Mouse (Mus musculus) retina, postnatal 7 days (tissue): ENCODE data around the gene Siah1a.

Experiments used
- DNase-seq: peaks from one replicate; pipeline ENCODE4 v3.0.0-alpha.2; 2012; ENCODE audit warnings: low read depth, low spot score

The Siah1a gene

DNA sequence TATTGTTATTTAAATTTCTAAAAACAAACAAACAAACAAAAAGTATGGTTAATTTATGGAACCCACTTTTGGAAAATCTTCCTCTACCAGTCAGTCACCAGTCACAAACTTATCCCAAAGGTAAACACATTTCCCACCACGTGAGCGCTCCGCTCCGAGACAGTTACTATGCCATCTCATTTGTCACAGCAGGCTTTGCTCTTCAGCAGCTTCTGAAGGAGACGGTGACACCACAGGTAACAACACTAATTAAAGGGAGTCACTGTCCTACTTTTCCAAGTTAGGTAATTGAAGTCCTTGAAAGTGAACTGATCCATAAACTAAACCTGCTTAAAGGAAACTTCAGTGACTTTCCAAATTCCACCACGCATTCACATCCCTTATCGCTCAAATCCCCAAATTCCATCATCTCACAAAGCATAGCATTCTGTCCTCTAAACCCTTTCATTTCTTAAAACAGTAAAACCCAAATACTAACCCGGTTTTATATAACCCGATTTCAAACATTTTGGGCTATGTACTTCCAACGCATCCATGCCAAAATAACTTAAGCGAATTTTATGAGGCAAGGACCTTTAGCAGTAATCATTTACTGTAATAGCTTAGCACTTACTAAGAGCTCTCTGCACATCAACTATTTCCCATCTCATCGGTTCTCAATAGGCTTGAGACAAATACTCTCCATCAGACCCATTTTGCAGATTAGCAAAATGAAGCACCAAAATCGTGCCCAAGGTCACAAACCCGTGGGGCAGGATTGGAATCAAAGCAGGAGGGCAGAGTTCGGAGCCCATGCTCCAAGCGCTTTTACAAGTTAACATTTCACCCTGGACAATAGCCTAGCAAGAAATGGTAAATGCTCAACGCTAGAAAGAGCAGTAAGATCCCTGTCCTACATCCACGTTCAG, 1.2 kb downstream of the Siah1a start:
- no peak for DNase-seq

DNA sequence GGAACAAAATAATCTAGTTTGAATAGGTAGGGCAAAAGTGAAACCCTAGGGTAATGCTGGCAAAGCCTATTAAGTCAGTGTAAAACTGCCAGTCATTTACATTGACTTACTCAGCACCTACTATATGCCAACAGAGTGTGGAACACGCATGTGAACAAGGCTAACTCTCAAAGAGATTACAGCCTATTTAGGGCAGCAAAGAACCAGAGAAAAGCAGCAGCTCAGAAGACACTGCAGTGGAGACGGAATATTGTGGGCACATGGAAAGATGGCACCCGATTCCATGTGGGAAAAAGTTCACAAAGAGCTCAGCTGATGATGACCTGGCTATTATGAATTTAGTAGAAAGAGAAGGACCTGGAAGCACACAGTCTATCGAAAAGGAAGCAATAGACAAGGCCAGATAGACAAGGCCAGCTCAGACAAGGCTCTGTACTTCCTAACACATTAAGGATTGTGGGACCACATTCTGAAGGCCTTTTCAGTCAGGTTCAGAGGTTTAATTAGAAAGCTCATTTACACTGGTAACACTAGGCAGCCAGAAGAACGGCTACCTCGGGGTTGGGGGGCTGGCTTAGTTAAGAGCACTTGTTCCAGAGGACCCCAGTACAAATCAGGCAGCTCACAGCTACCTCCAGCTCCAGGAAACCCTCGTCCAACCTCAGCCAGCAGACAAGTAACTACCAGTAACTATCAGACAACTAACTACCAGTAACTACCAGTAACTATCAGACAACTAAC, 3.0 kb downstream of the Siah1a start:
- no peak for DNase-seq

DNA sequence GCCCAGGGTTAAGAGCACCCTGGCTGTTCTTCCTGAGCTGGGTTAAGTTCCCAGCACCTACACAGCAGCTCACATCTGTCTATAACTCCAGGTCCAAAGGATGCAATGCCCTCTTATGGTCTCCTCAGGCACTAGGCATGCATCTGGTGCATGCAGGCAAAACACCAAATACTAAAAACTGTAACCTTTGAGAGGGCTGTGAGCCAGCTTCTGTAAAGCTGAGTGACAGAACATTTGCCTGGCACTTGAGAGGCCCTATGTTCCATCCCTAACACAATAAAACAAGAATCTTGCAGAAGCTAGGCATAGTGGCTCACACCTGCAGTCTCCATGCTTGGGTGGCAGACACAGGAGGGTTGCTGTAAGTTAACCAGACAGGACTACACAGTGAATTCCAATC, 4.1 kb downstream of the Siah1a start:
- DNase-seq: no peak

DNA sequence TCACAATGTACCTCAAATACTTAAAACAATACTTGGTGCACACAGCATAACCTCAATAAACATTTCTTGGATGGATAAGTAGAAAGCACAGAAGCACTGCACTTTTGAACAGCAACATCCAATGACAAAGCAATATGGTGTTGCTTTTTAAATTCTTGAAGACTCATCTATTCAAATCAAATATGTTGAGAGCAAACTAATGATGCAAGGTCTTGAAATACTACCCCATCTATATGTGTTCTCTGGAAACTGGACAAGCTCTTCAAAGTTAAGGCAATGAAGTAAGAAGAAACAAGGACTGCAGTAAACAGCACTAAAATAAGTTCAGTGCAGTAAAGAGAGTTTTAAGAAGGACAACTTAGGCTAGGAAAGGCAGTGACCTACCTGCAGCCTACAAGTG, 4.8 kb downstream of the Siah1a start:
- no peak for DNase-seq

DNA sequence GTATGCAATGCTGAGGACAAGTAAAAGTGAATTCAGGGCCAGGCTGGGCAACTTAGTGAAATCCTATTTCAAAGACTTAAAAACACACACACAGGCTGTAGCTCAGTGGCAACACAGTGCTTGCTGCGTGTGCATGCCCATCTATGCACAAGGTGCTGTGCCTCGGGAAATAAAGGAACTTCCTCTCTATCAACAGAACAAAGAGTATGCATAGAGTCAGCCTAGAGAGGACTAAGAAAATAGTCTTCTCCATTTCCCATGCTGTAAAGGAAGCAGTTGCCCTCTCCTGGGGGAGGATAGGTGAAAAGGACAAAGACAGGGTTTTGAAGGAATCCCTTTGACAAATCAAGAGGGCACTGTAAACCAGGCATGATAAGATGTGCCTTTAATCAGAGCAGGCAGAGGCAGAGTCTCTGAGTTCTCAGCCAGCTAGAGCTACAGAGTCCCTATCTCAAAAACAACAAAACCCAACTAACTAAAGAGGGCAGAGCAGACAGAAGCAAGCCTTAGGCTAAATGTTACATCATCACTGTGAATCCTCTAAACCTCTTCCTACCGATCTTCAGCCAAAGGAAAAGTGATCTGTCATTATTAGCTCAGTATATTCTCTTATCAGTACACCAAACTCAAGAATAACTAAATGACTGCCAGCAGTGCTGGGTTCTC, 10.2 kb downstream of the Siah1a start:
- no peak for DNase-seq

DNA sequence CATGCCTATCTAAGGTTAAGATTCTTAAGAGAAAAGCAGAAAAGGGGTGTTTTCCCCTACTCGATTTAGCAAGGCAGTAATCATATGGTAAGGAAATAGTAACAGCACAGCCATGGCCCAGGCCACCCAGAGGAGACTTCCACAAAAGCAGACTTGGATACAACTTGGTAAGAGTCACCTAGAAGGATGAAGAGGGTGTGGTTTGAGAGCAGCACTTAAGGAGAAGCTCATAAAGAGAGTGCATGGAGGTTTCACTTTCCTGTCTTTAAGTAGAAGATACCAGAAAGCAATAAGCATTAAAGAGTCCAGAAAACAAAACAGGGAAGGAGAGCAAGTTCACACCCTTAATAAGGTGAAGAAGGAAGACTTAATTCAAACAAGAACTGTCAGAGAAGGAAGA, 10.8 kb downstream of the Siah1a start:
- no peak for DNase-seq

DNA sequence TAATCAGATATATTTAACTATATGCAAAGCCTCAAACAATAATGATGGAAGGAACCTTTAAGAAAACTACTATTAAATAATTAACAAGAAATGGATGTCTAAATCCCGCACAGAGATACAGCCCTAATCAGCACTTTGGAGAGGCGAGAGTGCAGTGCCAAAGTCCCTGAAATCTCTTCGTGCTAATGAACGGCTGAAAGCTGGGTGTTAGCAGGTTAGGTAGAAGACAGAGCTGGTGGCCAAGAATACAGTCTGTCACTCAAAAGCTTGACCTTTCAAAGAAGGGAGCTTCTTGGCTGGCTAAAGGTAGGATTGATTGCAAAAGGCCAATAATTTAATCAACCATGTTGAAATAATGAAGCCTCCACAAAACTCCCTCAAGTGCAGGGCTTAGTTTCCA, 11.6 kb downstream of the Siah1a start:
- no peak for DNase-seq

DNA sequence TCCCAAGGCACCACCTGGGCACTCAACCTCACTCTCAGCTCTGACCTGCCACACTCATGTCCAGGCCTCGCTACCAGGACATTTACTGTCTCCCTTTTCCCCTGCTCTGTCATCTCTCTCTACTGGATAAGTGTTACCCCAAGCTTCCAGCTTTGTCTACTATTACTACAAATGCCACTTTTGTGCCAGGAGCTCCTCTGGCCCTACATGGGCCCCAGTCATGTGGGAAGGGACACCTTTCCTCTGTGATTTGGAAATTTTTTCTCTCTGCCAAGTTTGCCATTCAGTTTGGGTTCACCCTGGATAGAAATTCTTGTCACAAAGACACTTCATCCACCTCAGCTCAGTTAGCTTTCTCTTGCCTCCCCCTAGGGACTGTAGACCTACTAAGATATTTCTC, 14.9 kb downstream of the Siah1a start:
- no peak for DNase-seq

DNA sequence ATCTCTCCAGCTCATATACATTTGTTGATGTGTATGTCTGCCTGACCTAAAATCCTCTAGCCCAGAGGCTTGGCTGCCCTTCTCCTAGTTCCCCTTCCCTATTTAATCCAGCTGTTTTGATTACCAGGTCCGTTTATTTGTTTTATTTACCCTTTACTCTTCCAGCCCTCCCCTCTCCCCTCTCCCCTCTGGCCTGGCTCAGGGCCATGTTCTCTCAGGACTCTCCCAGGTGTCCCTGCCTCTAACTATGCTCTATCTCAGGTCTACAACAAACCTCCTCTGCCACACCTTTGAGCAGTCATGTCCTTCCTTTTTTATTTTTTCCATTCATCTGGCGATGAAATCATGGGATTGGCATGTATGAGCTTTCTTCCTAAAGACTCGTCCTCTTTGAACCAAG, 15.4 kb downstream of the Siah1a start:
- DNase-seq: no peak

DNA sequence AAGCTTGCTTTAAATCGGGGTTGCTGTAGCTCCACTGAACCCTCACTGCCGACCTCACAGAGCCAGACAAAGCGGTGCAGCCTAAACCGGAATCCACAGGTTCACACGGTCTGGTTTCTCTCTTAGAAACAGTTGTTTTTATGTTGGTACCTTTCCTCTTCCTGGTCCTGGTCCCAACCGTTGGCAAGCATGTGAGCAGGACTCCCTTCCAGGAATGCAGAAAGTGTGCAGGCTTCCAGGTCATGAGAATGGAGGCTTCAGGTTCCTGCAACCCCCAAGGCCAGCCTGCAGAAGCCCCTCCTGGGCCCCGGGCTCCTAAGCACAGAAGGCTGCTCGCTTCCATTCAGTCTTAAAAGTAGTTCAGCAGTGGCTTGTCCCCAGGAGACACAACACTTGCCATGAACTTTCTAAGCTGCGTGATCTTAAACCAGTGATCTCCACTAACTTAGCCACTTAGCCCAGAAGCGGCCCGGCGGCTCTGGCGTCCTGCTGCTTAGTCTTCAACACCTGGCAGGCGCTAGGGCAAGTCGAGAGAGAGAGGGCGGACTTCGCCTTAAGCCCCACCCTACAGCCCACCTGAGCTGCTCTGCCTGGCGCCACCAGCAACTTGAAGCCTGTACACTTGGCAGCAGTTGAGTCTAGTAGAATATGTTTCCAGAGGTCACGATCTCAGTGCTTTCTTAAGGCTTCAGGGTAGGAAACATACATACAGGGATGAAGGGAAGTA, 17.3 kb downstream of the Siah1a start:
- DNase-seq: no peak

DNA sequence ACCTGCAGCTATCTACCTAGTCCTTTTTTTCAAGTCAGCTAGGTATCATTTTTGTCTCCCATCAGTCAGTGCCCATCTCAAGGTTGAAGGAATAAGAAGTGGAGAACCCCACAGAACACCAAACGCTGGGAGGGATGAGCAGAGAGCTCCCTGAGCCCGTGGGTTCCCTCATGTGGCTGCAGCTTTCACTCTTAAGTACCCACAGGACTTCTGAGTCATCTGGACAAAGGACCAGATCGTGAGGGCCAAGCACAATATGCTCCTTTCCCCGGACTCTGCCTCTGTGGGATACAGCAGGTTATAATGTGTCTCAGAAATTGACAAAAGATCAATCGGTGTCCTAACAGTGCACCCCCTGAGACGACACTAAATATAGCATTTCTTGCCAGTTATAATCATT, 18.8 kb downstream of the Siah1a start:
- DNase-seq: no peak

DNA sequence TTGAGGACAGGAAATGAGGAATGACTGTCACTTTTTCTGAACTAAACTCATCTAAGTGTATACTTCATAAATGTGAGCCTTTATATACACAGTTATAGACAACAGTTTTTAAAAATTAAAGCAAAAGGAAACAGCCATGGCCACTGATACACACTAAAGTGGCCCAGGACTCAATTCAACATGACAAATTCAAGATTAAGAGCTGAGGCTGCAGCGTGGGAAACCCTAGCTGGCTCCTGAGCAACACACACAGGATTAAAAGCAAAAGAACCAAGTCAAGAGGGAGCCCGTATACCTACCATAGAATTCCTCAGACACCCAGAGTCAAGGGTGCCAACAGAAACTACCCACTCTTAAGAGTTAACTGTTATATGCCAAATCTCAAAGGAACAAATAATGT, 24.2 kb downstream of the Siah1a start:
- DNase-seq: no peak

DNA sequence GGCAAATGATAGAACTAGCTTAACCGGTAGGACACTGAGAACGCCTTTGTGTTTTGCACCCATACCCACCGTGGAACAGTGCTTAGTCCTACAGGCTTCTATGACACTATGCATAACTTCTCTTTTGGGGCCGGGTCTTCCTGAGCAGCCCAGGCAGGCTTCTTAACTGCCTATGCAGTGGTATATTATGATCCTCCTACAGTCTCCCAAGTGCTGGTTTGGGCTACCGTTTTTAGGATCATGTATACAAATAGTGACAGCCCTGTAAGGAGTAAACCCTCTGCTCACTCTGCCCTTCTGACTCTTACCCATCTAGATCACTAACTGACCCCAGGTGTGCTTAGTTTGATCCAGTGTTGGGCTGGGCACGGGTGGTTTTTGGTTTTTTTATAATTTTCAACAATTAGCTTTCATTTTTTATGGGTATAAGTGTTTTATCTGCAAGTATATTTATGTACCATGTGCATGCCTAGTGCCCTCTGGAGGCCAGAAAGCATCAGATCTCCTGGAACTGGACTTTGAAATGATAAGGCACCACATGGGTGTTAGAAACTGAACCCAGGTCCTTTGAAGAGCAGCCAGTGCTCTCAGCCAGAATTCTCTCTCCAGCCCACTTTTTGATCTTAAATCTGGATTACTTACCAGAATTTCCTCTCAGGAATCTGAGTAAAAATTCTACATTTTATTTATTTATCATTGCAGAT, 24.8 kb downstream of the Siah1a start:
- no peak for DNase-seq

DNA sequence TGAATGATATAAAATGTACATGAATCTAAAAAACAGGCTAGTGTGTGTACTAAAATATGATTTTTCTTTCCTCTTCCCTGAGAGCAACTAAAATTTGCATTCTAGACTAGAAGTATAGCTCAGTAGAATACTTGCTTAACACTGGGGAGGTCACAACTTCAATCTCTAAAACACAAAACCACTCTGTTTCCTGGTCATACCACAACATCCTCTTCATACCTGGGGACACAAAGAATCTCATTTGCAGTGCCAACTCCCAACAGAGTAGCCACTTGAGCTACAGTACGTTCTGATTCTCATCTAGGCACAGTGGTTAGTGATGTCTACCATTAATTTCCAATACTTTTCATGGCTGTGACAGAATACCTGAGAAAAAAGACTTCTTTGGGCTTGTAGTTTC, 26.4 kb downstream of the Siah1a start:
- no peak for DNase-seq

DNA sequence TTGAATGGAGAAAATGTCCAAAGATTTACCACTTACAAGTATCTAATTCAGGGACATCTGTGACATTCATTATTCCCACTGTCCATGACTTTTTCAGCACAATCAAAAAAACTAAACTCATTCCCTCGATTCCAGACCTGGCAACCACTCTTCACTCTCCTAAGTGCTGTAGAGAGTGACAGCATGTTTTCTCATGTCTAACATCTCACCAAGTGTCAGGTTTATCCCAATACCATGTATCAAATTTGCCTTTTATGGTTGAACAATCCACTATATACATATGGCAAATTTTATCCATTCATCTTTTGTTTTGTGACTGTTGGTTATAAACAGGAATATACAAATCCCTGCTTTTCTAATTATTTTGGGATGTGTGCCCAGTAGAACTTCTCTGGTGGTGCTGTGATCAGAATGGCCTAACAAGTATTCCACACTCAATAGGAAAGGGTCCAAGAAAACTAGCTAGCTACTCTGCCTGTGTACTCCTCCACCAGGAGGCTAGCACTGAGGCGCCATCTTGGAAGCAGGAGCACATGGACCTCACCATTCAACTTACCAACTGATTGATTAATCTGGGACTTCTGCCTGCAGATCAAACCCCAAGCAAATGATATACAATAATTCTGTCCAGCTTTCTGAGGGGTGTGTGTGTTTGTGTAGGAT, 27.3 kb downstream of the Siah1a start:
- no peak for DNase-seq

DNA sequence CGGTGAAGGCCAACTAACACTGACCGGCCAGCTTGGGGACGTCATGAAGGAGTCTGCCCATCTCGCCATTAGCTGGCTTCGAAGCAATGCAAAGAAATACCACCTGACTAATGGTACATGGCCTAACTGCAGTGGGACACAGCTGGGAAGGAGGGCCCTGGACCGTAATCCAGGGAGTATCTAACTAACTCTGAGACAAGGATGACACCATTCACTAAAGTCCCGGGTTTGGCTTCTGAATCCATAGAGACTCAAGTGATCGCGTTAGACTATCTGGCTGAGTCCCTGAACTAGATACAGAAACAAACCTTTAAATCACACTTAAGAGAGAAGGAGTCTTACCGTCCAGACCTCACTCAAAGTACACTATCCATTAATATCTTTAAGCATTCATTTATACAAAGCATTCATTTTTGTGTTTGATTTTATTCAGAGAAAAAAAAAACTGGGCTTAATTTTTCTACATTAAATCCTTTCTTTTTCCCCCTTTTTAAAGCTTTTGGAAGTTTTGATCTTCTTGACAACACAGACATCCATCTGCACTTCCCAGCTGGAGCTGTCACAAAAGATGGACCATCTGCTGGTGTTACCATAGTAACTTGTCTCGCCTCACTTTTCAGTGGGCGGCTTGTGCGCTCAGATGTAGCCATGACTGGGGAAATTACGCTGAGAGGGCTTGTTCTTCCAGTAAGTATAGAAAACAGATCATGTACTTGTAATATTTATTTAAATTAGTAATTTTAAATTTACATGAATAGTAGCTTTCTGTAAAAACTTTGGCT, 32.1 kb downstream of the Siah1a start:
- DNase-seq: peak; percentile 6

DNA sequence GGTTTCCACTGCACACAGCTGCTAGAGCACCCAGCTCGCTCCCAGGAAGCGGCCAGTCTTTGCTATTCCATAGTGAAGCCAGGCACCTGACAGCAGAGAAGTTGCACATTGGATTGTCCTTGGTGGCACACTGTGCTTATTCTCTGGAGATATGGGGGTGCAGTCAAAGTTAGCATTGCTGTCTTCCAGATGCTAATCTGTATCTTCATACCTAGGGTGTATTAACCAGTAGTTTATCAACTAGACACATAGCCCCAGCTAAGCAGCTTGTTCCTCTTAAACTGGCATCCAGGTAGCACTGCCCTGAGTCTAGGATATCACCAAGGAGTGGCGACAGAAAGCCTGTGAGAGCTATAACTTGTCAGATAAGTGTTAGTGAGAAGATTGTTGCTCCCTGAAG, 33.1 kb downstream of the Siah1a start:
- DNase-seq: no peak

DNA sequence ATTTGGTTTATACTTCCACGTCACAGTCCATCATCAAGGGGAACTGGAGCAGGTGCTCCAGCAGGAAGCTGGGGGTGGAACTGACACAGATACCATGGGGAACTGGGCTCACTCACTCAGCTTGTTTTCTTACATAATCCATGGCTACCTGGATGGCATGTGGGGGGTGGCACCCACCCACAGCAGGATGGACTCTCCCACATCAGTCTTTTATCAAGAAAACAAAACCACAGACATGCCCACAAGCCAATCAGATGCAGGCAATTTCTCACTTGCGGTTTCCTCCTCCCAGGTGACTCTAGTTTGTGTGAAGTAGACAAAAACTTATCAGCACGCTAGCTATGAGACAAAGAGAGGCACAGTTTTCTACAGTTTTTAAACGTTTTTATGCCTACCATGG, 37.9 kb downstream of the Siah1a start:
- no peak for DNase-seq

DNA sequence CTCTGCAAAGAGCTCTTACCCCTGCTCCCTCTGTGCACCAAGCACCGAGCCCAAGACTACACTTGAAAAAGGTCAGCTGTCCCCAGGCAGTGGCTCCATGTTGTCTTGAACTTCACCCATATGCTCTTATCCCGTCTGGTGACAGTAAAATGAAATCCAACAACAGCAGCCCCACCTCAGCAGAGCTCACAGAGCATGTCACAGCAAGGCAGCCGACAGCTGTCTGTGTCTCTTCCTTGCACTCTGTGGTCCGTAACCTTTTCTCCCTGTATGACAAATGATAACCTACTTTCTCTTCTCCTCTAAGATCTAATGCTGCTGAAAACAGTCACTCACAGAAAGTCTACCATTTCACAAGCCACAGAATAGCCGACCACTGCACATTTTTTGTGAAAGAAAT, 39.0 kb downstream of the Siah1a start:
- DNase-seq: no peak

DNA sequence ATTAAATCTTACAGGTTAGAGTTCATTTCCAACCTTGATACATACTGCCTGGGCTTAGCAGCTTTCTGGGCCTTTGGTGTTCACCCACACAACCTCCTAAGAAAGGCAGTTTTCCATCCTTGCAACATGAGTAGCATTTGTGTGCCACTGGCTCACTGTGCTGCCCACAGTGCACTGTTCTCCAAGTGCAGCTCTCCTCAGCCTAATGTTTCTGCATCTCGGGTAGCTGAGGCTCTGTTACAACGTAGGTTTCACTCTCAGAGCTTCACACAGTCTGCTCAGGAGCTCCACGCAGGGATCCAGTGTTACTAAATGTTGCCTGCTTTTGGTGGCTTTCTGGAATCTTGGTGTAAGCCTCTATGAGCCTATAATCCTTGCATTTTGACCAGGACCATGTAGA, 40.4 kb downstream of the Siah1a start:
- no peak for DNase-seq
